Mouse (Mus musculus) forebrain, embryonic 16.5 days (tissue): ENCODE results near the gene Vps16. TPM values are rescaled to one million over a fixed set of nuclear protein-coding genes. Genes with fewer than 3 reads are reported as not detected.

Source experiments
- ATAC-seq: fragments of 200-750 bp; cut with Nextera tagmentation; 2 replicates; pipeline ENCODE4 v1.8.0; 2017; ENCODE audit warnings: mild to moderate bottlenecking, moderate library complexity
- H3K27ac ChIP-seq: fragments of 300-500 bp; sonication (generic); 2 replicates; pipeline ENCODE4 v1.5.1; 2014; ENCODE audit warnings: low read length, control low read depth
- H3K27me3 ChIP-seq: fragments of 300-500 bp; sonication (generic); replicated peaks from 2 replicates; pipeline ENCODE4 v1.6.1; 2014; ENCODE audit warnings: low read length; ENCODE audit not compliant: control insufficient read depth, insufficient read depth
- H3K36me3 ChIP-seq: fragments of 300-500 bp; sonication (generic); 2 replicates; pipeline ENCODE4 v1.6.1; 2014; ENCODE audit not compliant: control insufficient read depth, insufficient read depth
- H3K4me1 ChIP-seq: fragments of 300-500 bp; sonication (generic); replicated peaks from 2 replicates; pipeline ENCODE4 v1.6.1; 2014; ENCODE audit warnings: low read length; ENCODE audit not compliant: control insufficient read depth, insufficient read depth
- H3K4me2 ChIP-seq: fragments of 300-500 bp; sonication (generic); 2 replicates; pipeline ENCODE4 v1.6.1; 2014; ENCODE audit warnings: mild to moderate bottlenecking, low read length, control low read depth
- H3K4me3 ChIP-seq: fragments of 300-500 bp; sonication (generic); replicated peaks from 2 replicates; pipeline ENCODE4 v1.5.1; 2014; ENCODE audit warnings: mild to moderate bottlenecking, low read length, control low read depth
- H3K9ac ChIP-seq: fragments of 300-500 bp; sonication (generic); replicated peaks from 2 replicates; pipeline ENCODE4 v1.6.1; 2014; ENCODE audit warnings: low read depth, low read length, control low read depth
- H3K9me3 ChIP-seq: fragments of 300-500 bp; sonication (generic); 2 replicates; pipeline ENCODE4 v1.6.1; 2016; ENCODE audit warnings: low read length; ENCODE audit not compliant: control insufficient read depth
- WGBS: fragments of 180-500 bp; shearing (Covaris S2); extraction: QIAGEN DNeasy Blood & Tissue Kit; methylation state at CpG from one replicate; pipeline ENCODE4 v1.1.7; 2014; 5-methylcytosine and 5-hydroxymethylcytosine counted together
- polyA plus RNA-seq: library from polyadenylated mRNA; unstranded; fragments of >200 nt; fragmentation: Nextera tagmentation; extraction: Ambion mirVana; gene quantifications from 2 replicates; pipeline ENCODE4 v1.2.1, GENCODE M21; 2015

Vps16 gene
- polyA plus RNA-seq, 1 experiment from 2014 or later = 138 TPM

DNA sequence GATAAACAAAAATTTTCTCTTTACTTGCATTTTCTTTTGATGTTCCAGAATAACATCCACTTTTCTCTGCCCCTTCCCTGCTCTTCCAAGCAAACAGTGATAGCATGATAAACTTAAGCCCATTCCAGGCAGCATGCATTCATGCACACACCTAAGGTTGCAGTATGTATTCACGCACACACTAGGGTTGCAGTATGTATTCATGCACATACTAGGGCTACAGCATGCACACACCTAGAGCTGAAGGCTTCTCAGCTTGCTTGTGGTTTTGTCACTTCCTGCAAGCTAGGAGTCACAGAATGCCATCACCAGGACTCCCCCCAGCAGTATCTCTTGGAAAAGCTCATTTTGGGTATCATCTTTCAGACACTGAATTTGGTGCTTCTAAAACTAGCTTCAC, 12.6 kb downstream of the Vps16 start:
- Histone ChIP-seq H3K4me1 (no peaks in the 10 kb centered on the region), H3K27ac (no peak overlapping the region), H3K36me3 (peaks cover 19% of the 10 kb centered on the region), H3K4me3 (no peak overlapping the region), H3K27me3 (no peaks in the 10 kb centered on the region), H3K9ac (no peak overlapping the region), H3K9me3 (no peaks in the 10 kb centered on the region), H3K4me2 (no peak overlapping the region)
- WGBS = 100% methylated on average over 1 of the region's 1 CpGs
- no peak for ATAC-seq

DNA sequence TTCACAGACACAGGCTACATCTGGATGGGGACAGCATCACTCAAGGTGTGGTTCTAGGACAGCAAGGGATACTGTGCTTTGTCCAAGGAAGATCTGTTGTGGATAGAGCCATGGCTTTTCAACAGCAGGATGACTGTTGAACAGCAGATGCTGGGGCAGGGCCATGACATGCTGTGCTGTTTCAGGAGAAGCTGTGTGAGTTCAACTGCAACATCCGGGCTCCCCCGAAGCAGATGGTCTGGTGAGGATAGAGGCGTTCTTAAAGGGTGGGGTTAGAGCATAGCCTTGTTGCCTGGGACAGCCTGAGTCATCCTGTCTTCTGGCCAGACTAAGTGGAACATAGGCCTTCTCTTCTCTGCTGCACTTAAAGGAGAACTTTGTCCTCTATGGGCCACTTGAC, 14.7 kb downstream of the Vps16 start:
- ATAC-seq = no peak
- Histone ChIP-seq H3K4me1 (no peaks in the 10 kb centered on the region), H3K27ac (no peak overlapping the region), H3K9me3 (no peaks in the 10 kb centered on the region), H3K4me2 (no peak overlapping the region), H3K9ac (no peak overlapping the region), H3K27me3 (no peaks in the 10 kb centered on the region), H3K4me3 (no peak overlapping the region), H3K36me3 (peaks cover 29% of the 10 kb centered on the region)
- 96% methylated on average over 3 of the region's 3 CpGs for WGBS

DNA sequence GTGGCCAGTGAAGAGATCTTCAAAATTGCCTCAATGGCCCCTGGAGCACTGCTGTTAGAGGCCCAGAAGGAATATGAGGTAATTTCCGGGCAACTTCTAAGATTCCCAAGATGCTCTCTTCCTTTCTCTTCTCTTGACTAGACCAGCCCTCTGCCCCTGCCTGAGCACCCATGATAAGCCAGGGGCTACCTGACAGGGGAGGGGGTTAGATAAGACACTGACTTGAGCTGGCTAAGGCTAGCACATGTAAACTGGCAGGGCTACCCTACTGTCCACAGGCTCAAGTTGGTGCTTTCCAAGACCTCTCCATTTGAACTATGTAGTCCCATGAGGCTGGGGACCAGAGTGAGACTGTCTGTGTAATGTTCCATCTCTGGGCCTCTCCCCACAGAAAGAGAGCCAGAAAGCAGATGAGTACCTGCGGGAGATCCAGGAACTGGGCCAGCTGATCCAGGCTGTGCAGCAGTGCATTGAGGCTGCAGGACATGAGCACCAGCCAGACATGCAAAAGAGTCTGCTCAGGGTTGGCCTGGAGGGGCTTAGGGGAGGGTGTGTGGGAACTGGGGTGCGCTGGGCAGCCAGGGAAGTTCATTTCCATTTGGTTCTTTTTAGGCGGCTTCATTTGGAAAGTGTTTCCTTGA, 15.8 kb downstream of the Vps16 start:
- Histone ChIP-seq H3K27me3 (no peaks in the 10 kb centered on the region), H3K4me1 (no peaks in the 10 kb centered on the region), H3K36me3 (peaks cover 29% of the 10 kb centered on the region), H3K27ac (no peak overlapping the region), H3K9me3 (no peaks in the 10 kb centered on the region), H3K9ac (no peak overlapping the region), H3K4me3 (no peak overlapping the region), H3K4me2 (no peak overlapping the region)
- ATAC-seq = no peak
- WGBS = 91% methylated on average over 4 of the region's 4 CpGs

GRCm38 (mm10) chr2:130442162-130442561, 18.0 kb downstream of the Vps16 start:
- ATAC-seq = no peak
- H3K27me3 ChIP-seq = no peaks in the 10 kb centered on the region
- peaks cover 29% of the 10 kb centered on the region for H3K36me3 ChIP-seq
- H3K9me3 ChIP-seq = no peaks in the 10 kb centered on the region
- no peak overlapping the region for H3K9ac ChIP-seq
- H3K4me1 ChIP-seq = no peaks in the 10 kb centered on the region
- H3K4me2 ChIP-seq = no peak overlapping the region
- H3K27ac ChIP-seq = no peak overlapping the region
- no peak overlapping the region for H3K4me3 ChIP-seq
- WGBS = 88% methylated on average over 10 of the region's 10 CpGs

- Histone ChIP-seq H3K4me3 (no peak overlapping the region), H3K27ac (no peak overlapping the region), H3K36me3 (peaks cover 4% of the 10 kb centered on the region; the same call in 1 of the 2 replicates), H3K27me3 (no peaks in the 10 kb centered on the region), H3K4me2 (no peak overlapping the region), H3K4me1 (peaks cover 27% of the 10 kb centered on the region), H3K9ac (no peak overlapping the region), H3K9me3 (no peaks in the 10 kb centered on the region)
- ATAC-seq = no peak
Measured at GRCm38 (mm10) chr2:130448449-130448848, 24.3 kb downstream of the Vps16 start.

GRCm38 (mm10) chr2:130449021-130449793, 25.1 kb downstream of the Vps16 start:
- Histone ChIP-seq H3K9me3 (no peaks in the 10 kb centered on the region), H3K36me3 (no peaks in the 10 kb centered on the region), H3K4me3 (peak overlapping the region; percentile 62), H3K27me3 (no peaks in the 10 kb centered on the region), H3K4me2 (peak overlapping the region; percentile 89), H3K27ac (no peak overlapping the region), H3K9ac (peak overlapping the region; percentile 94), H3K4me1 (peaks cover 30% of the 10 kb centered on the region)
- WGBS = 9% methylated on average over 17 of the region's 17 CpGs
- no peak for ATAC-seq

DNA sequence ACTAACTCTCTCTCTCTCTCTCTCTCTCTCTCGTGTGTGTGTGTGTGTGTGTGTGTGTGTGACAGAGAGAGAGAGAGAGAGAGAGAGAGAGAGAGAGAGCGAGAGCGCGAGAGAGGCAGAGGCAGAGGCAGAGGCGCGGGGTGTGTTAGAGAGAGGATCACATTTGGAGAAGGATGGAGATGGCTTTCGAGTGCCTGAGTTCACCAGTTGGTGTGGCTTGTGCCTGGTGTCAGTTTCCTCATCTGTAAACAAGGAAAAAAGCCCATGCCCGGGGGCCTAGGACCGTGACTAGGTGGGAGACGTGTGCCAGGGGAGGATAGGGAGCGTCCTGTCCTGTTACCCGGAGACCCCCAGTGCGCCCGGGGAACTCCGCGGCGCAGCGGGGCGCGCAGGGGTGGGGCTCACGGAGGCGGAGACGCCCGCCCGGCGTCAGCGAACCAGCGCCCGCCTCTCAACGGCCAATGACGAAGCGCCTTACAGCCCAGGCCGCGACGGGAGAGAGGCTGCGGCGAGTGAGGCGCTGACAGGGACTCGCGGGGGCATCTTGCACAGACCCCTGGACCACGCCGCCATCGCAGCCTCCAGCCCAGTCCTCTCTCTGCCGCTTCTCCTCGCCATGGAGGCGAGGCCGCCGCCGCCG, 25.8 kb downstream of the Vps16 start, which contains the start of gene Ptpra:
Gene Ptpra, plus strand, starts transcription at position 485 of the 640 bp plus-strand sequence.
- Histone ChIP-seq H3K9ac (peak within 1 kb of the TSS; percentile 94), H3K9me3 (no peaks in the 10 kb centered on the region), H3K27me3 (no peaks in the 10 kb centered on the region), H3K27ac (peak within 1 kb of the TSS; percentile 87), H3K4me1 (peaks cover 37% of the 10 kb centered on the region), H3K4me2 (peak within 1 kb of the TSS; percentile 89), H3K4me3 (peak within 1 kb of the TSS; percentile 62), H3K36me3 (no peaks in the 10 kb centered on the region)
- WGBS = under 1% methylated on average over 45 of the region's 50 CpGs
- peak; percentile 98 for ATAC-seq

GRCm38 (mm10) chr2:130450434-130450796, 26.3 kb downstream of the Vps16 start:
- Histone ChIP-seq H3K4me2 (peak overlapping the region; percentile 89), H3K36me3 (no peaks in the 10 kb centered on the region), H3K4me1 (peaks cover 42% of the 10 kb centered on the region), H3K27me3 (no peaks in the 10 kb centered on the region), H3K9me3 (no peaks in the 10 kb centered on the region), H3K4me3 (peak overlapping the region; percentile 62), H3K9ac (peak overlapping the region; percentile 94), H3K27ac (peak overlapping the region; percentile 87)
- under 1% methylated on average over 43 of the region's 47 CpGs for WGBS
- peak; percentile 87 for ATAC-seq

DNA sequence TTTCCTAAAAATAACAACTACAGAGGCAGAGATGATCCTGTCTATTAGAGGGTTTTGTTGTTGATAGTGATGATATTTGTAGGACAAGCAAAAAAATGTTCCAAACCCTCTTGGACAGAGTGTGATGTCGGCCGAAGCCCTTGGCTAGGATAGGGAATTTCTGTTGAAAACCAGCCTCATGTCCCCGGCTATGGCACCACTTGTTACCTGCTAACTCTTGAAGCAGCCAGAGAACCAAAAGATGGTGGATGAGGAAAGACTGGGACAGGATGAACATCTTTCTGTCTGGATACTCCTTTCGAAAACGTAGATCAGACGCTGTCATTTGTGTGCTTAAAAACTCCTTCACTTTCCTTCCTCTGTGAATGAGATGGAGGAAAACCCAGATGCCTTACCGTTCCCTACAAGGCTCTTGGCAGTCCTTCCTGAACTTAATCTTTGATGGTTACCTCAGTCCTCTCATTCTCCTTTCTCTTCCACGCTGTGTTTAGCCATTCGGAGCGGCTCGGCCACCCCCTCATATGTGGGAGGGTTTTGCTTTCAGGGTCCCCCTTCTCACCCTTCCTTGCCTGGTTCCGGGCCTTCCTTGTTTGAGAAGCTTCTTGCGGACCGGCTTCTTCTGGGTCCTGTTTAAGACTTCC, 27.1 kb downstream of the Vps16 start:
- Histone ChIP-seq H3K9me3 (no peaks in the 10 kb centered on the region), H3K27ac (no peak overlapping the region), H3K4me1 (peaks cover 42% of the 10 kb centered on the region), H3K4me3 (peak overlapping the region; percentile 62), H3K4me2 (peak overlapping the region; percentile 89), H3K9ac (peak overlapping the region; percentile 94), H3K27me3 (no peaks in the 10 kb centered on the region), H3K36me3 (no peaks in the 10 kb centered on the region)
- WGBS = 46% methylated on average over 14 of the region's 14 CpGs
- no peak for ATAC-seq
